Mouse (Mus musculus) erythroblast, embryonic 14.5 days (primary cell): Measurements from ENCODE around the gene Ppp1r12b.

ENCODE experiments used
- GATA1 ChIP-seq: IDR thresholded peaks from 2 replicates; pipeline ENCODE4 v1.6.1; 2012; ENCODE audit warnings: low read length, inconsistent platforms, mixed read lengths
- TAL1 ChIP-seq: IDR thresholded peaks from 3 replicates; pipeline ENCODE4 v1.6.1; 2012; ENCODE audit warnings: low read length, inconsistent platforms, mixed read lengths

- TF ChIP-seq GATA1, result no peak
- no peak for TF ChIP-seq TAL1
Observed at GRCm38 (mm10) chr1:134711653-134712052, 244.1 kb downstream of the Ppp1r12b start.
